Comparison of ENCODE assay signal across 17 mouse cellular contexts in genomic region chr14:59739446-59739845, GRCm38 (mm10).
DNase-seq lines count a peak whose midpoint lies in the region; ATAC-seq and TF ChIP-seq lines count a peak whose summit lies in the region.
"Had no signal": no experiment of that assay in that cellular context is flagged by ENCODE, and none has a peak within 500 bp of the region (broad histone marks: within the 10 kb centered on the region; RNA-seq: fewer than 3 reads in every experiment).

No protein-coding gene starts in this region.

- TF ChIP-seq CTCF in CH12.LX (conservative IDR thresholded peaks at IDR 0.05 in 1 of 2, IDR thresholded peaks at IDR 0.05 in 1 of 2; ENCODE audit: low read depth in 2 of 2, low read length in 2 of 2), result no peak

- 33% methylated on average over 6 of the region's 6 CpGs for WGBS in heart, embryonic 13.5 days
- 35% methylated on average over 6 of the region's 6 CpGs for WGBS in limb, embryonic 11.5 days

- H3K36me3 ChIP-seq in heart, embryonic 13.5 days, result no peaks in the 10 kb centered on the region
- no peaks in the 10 kb centered on the region for H3K36me3 ChIP-seq in CH12.LX (replicated peaks in 1 of 2; ENCODE audit: control insufficient read depth in 1 of 2, insufficient read depth in 1 of 2, low read length in 1 of 2)
- no peaks in the 10 kb centered on the region for H3K36me3 ChIP-seq in limb, embryonic 11.5 days (ENCODE audit: control insufficient read depth, insufficient read depth, low read length)
- H3K36me3 ChIP-seq: limb, embryonic 15.5 days had no signal

- H3K4me2 ChIP-seq in heart, embryonic 13.5 days, result no peak overlapping the region
- H3K4me2 ChIP-seq in CH12.LX (ENCODE audit: insufficient read depth, low read depth, poor library complexity, severe bottlenecking), result no peak overlapping the region
- H3K4me2 ChIP-seq in limb, embryonic 11.5 days (ENCODE audit: low read depth, severe bottlenecking), result no peak overlapping the region
- H3K4me2 ChIP-seq: limb, embryonic 15.5 days; lung, embryonic 14.5 days had no signal

- no peak for TF ChIP-seq POLR2A in CH12.LX (IDR thresholded peaks at IDR 0.05; ENCODE audit: low read depth, low read length)

- 0 out of 2 replicates have a peak, but pooled peaks have one; percentile 25 for ATAC-seq in heart, embryonic 13.5 days (ENCODE audit: extremely low read depth, insufficient number of reproducible peaks, low FRiP score, low TSS enrichment)
- no peak for ATAC-seq in limb, embryonic 11.5 days (ENCODE audit: insufficient number of reproducible peaks, low FRiP score, low TSS enrichment, low read depth)
- ATAC-seq: CD4-positive, CD25-positive, alpha-beta regulatory T cell, adult 4 months; forebrain, postnatal 0 days; hindbrain, postnatal 0 days had no signal

- peaks cover 28% of the 10 kb centered on the region for H3K4me1 ChIP-seq in heart, embryonic 13.5 days
- peaks cover 4 to 22% of the 10 kb centered on the region in 2 experiments; a peak in 3 of 4 replicates for H3K4me1 ChIP-seq in CH12.LX (ENCODE audit: control insufficient read depth in 1 of 2, insufficient read depth in 2 of 2)
- peaks cover 15% of the 10 kb centered on the region for H3K4me1 ChIP-seq in limb, embryonic 11.5 days (ENCODE audit: control insufficient read depth, insufficient read depth, low read length)
- H3K4me1 ChIP-seq: limb, embryonic 15.5 days had no signal

- no peaks in the 10 kb centered on the region for H3K9me3 ChIP-seq in heart, embryonic 13.5 days
- no peaks in the 10 kb centered on the region for H3K9me3 ChIP-seq in CH12.LX (replicated peaks; ENCODE audit: low read length)
- H3K9me3 ChIP-seq in limb, embryonic 11.5 days (ENCODE audit: control insufficient read depth, low read length), result no peaks in the 10 kb centered on the region
- H3K9me3 ChIP-seq: limb, embryonic 15.5 days had no signal

- no peak for TF ChIP-seq EP300 in CH12.LX (IDR thresholded peaks at IDR 0.05; ENCODE audit: low read length)

- no peak for DNase-seq in heart, adult 18-20 months
- peak; percentile 52 for DNase-seq in CH12.LX (ENCODE audit: extremely low read depth)
- peak; percentile 61 for DNase-seq in embryo, embryonic 10 days (ENCODE audit: low spot score)
- DNase-seq in limb, embryonic 11.5 days (ENCODE audit: low spot score), result peak; percentile 66
- no peak for DNase-seq in right cerebral cortex, postnatal 10 days (ENCODE audit: low spot score in 2 of 2)
- no peak for DNase-seq in thymus, postnatal 14 days
- no peak for DNase-seq in urinary bladder, postnatal 25 days (ENCODE audit: low spot score)
- DNase-seq: cerebellum, adult 11 months; cerebellum, postnatal 36 days; forebrain, postnatal 0 days; kidney, postnatal 25 days; lung, embryonic 14.5 days; thymus, postnatal 25 days had no signal

- no peaks in the 10 kb centered on the region for H3K79me2 ChIP-seq in CH12.LX (replicated peaks; ENCODE audit: control insufficient read depth, extremely low read depth, insufficient read depth, poor library complexity, severe bottlenecking)

- H3K27me3 ChIP-seq in heart, embryonic 13.5 days (replicated peaks), result 0 out of 2 replicates have a peak, but pooled peaks cover 3% of the 10 kb centered on the region
- H3K27me3 ChIP-seq in CH12.LX (replicated peaks), result no peaks in the 10 kb centered on the region
- no peaks in the 10 kb centered on the region for H3K27me3 ChIP-seq in limb, embryonic 11.5 days (ENCODE audit: control insufficient read depth, insufficient read depth, low read length)
- H3K27me3 ChIP-seq: limb, embryonic 15.5 days had no signal

- H3K4me3 ChIP-seq in heart, embryonic 13.5 days, result no peak overlapping the region
- H3K4me3 ChIP-seq in CH12.LX (replicated peaks in 1 of 3; ENCODE audit: low read depth in 2 of 3, low read length in 2 of 3, poor library complexity in 1 of 3), result no peak overlapping the region
- no peak overlapping the region for H3K4me3 ChIP-seq in limb, embryonic 11.5 days (ENCODE audit: low read depth, low read length)
- H3K4me3 ChIP-seq: limb, embryonic 15.5 days had no signal

- no peak for TF ChIP-seq RAD21 in CH12.LX (IDR thresholded peaks at IDR 0.05; ENCODE audit: low read depth, low read length)

- peak overlapping the region; percentile 64 for H3K27ac ChIP-seq in heart, embryonic 13.5 days (replicated peaks)
- no peak overlapping the region for H3K27ac ChIP-seq in CH12.LX (ENCODE audit: insufficient read depth, low read depth)
- H3K27ac ChIP-seq in limb, embryonic 11.5 days (replicated peaks; ENCODE audit: low read depth, low read length), result no peak overlapping the region
- H3K27ac ChIP-seq: hindbrain, postnatal 0 days; limb, embryonic 15.5 days had no signal

- H3K9ac ChIP-seq in heart, embryonic 13.5 days, result no peak overlapping the region
- no peak overlapping the region for H3K9ac ChIP-seq in CH12.LX (ENCODE audit: insufficient read depth, low read depth)
- no peak overlapping the region for H3K9ac ChIP-seq in limb, embryonic 11.5 days (ENCODE audit: low read length)
- H3K9ac ChIP-seq: forebrain, postnatal 0 days; limb, embryonic 15.5 days; lung, embryonic 14.5 days had no signal

- in situ Hi-C loops in CH12.LX (cut with MboI; ENCODE audit: low pct_ligation_motif_present, low pct_unique_long_range_greater_than_20kb, low sequenced_read_pairs), result no loop called here

- dilution Hi-C loops in CH12.LX (cut with MboI; ENCODE audit: extremely low pct_ligation_motif_present, extremely low pct_unique_long_range_greater_than_20kb, low sequenced_read_pairs), result no loop called here

TF ChIP-seq in CH12.LX, 34 proteins besides CTCF, POLR2A, EP300 and RAD21:
- TF ChIP-seq NELFE (IDR thresholded peaks at IDR 0.05; ENCODE audit: low read depth, low read length), result no peak
- TF ChIP-seq MXI1 (IDR thresholded peaks at IDR 0.05; ENCODE audit: low read depth, low read length), result no peak
- TF ChIP-seq MAFK (IDR thresholded peaks at IDR 0.05; ENCODE audit: insufficient replicate concordance, low read length), result no peak
- no peak for TF ChIP-seq JUN (IDR thresholded peaks at IDR 0.05; ENCODE audit: insufficient read depth, low read depth, low read length)
- no peak for TF ChIP-seq UBTF (IDR thresholded peaks at IDR 0.05; ENCODE audit: low read depth, low read length)
- TF ChIP-seq BHLHE40 (IDR thresholded peaks at IDR 0.05; ENCODE audit: low read depth, low read length), result no peak
- no peak for TF ChIP-seq HCFC1 (IDR thresholded peaks at IDR 0.05; ENCODE audit: low read depth, low read length)
- TF ChIP-seq TCF12 (IDR thresholded peaks at IDR 0.05; ENCODE audit: low read depth, low read length), result no peak
- TF ChIP-seq ZKSCAN1 (IDR thresholded peaks at IDR 0.05; ENCODE audit: borderline replicate concordance, low read depth, low read length), result no peak
- no peak for TF ChIP-seq ZMIZ1 (IDR thresholded peaks at IDR 0.05; ENCODE audit: low read depth, low read length)
- no peak for TF ChIP-seq E2F4 (IDR thresholded peaks at IDR 0.05; ENCODE audit: insufficient replicate concordance, low read depth, low read length)
- no peak for TF ChIP-seq TBP (conservative IDR thresholded peaks at IDR 0.05; ENCODE audit: low read depth, low read length)
- TF ChIP-seq KAT2A (IDR thresholded peaks at IDR 0.05; ENCODE audit: insufficient replicate concordance, low read length), result no peak
- TF ChIP-seq POLR2AphosphoS2 (IDR thresholded peaks at IDR 0.05; ENCODE audit: low read depth, low read length), result no peak
- TF ChIP-seq RCOR1 (conservative IDR thresholded peaks at IDR 0.05; ENCODE audit: low read depth, low read length), result no peak
TF ChIP-seq in CH12.LX: peak in this region for 0.

Comparison
In these comparisons a context has a peak if more than half of its experiments do, and no peak if none do; other contexts are left out.
1. DNase-seq: peak in CH12.LX (single experiment), embryo, embryonic 10 days (single experiment) and limb, embryonic 11.5 days (single experiment); none in heart, adult 18-20 months (0 of 2), right cerebral cortex, postnatal 10 days (0 of 2), thymus, postnatal 14 days (single experiment) and urinary bladder, postnatal 25 days (single experiment).